Mouse (Mus musculus): ENCODE results near the gene Eef1akmt3.

Eef1akmt3 gene

DNA sequence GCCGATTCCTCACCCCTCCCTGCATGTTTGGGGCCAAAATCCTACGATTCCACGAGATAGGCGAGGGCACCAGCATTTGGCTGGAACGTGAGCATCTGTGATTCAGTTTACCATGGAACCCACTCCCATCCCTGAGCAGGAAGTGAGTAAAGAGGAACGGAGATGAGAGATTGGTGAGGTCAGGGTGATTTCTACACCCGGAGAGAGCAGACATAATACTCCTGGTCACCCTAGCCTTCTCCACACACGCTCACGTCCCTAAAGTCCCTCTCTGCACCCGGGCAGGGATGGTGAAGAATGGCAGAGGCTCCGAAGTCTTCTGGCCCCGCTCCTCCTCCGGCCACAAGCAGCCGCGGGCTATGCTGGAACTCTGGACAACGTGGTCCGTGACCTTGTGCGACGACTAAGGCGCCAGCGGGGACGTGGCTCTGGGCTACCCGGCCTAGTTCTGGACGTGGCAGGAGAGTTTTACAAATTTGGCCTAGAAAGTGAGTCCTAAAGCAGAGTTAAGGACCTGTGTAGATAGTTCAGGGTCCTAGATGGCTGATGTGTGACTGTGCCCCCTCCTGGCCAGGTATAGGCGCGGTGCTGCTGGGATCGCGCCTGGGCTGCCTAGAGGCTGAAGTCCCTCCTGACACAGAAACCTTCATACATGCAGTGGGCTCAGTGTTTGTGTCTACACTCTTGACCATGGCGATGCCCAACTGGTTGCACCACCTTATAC, 8.2 kb upstream of the Eef1akmt3 start:
- no peak for DNase-seq

DNA sequence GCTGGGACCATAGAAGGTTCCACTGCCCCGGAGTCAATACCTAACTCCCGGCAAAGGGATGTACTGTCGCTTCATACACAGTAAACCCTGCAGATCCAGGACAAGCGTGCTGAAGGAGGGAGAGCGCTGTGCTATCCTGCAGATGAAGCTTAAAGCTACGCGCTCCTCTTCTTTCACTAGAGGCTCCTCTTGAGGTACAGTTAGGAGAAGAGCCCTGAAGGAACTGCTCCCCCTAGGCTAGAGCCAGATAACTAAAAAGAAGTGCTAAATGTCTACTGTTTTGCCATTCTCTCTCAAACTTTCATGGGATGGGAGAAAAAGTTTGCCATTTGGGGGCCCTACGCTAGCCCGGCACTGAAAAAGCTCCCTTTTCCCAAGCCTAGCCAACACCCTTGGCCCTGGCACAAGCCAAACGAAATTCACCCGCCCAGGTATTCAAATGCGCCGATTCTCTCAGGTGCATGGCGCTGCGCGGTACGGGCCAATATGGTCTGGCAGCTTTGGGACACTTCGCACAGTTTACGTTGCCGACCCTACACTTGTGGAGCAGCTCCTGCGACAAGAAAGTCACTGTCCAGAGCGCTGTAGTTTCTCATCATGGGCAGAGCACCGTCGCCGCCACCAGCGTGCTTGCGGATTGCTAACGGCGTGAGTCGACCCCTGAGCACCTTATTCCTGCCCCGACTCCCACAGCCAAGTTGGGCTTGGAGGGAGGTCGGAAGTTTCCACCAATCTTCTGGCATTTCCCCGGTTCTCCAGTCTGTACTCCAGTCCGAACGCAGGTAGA, 7.5 kb upstream of the Eef1akmt3 start:
- DNase-seq: no peak

DNA sequence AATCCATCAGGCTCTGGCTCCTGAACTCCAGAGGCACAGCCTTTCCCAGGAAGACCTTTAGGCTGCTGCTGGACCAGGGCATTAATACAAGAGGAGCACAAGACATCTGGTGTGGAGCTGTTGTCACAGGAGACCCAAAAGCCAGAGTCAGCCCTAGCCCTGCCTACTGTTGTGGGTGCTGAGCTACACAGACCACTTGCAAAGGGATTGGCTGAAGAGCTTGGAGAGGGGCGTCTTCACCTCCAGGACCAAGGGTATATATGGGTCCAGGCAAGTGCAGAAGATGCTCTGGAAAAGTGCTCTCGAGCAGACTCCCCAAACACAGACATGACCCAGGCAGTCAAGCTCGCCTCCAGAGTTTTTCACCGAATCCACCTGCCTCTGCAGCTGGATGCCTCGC, 6.6 kb upstream of the Eef1akmt3 start, which contains the start of gene Cyp27b1:
Gene Cyp27b1 (plus strand): TSS at position 297 of the 400 bp plus-strand sequence.
- no peak for DNase-seq

DNA sequence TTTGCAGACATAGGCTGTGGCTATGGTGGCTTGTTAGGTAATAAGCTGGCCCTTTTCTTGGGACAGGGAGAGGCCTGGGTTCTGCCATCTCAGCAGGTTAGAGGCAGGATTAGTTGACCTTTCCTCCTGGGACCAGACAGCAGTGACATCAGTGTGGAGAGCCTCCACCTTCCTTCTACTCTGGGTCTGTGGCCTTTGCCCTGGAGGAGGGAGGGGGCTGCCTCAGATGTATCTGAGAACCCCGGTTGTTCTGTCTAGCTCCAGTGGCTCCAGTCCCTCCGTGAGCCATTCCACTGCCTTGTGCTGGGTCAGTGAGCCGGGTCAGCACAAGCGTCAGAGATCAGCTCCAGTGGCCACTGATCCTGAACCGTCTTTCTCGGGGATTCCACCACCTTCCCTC, 1.9 kb upstream of the Eef1akmt3 start:
- no peak for DNase-seq

DNA sequence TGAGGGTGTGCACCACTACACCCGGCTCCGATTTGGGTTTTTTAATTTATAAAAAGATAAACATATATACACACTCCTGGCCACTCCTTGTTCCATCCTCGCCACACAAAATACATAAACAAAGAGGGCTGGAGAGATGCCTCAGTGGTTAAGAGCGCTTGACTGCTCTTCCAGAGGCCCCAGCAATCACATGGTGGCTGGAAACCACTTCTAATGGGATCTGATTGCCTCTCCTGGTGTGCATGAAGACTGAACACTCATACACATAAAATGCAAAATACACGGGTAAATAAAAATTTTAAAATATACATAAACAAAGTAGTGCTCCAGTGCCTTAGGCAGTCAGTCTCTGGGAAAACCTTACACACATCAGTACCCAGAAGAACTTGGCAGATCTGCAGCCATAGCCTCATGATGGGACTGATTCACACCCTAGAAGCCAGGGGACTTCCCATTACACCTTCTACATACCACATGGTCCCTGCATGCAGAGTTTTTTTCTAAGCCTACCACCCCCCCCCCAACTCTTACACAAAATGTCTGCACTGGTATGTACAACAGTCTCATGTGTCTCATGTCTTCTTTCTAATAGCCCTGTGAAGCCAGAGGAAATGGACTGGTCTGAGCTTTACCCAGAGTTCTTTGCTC, 1.3 kb upstream of the Eef1akmt3 start:
- no peak for DNase-seq

DNA sequence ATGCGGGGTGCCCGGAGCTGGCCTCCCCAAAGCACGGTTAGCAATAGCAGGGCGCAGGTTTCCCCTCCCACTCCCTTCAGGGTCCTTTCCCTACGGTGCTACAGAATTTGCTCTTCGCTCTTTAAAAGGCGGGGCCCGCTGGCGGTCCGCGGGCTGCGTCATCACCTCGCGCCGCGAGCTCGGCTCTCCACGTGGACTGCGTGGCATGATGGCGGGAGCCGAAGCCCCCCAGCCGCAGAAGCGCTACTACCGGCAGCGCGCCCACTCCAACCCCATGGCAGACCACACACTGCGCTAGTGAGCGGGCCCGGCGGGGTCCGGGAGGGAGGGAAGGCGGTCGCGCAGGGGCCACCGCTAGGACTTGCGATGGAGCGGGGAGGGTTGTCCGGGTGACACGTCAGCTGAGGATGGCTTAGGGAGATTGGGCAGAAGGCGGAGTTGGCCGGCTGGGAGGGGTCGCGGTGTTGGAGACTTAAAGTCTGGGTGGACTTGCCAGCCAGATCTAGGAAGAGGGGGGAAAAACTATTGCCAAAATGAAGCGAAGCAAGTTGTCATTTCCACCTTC, 543 bp upstream of the Eef1akmt3 start:
- peak; percentile 94 for DNase-seq

DNA sequence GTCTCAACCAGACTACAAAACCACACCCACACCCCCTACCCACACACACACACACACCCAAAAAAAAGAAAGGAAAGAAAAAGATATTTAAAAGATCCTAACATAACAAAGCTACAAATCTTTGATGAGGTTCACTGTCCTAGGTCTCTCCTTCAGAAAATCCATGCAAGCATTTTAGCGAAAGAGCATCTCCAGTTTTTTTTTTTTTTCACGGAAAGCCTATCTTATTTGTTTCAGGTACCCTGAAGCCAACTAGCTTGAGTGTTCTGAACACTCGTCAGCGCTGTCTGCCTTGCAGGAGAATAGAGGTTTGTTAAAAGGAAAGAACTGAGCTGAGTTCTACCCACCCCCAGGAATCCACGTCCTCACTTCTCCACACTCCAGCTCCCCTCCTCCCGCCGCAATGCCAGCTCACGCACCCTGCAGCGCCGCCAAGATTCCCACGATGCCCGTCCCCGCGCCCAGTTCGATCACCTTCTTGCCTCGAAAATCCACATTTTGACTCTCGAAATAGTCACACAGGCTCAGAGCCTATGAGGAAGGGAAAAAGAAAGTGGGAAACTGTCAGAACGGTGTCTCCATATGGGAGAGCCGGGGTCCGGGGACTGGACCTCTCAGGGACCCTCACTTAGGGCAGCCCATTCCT, 621 bp downstream of the Eef1akmt3 start:
- no peak for DNase-seq

DNA sequence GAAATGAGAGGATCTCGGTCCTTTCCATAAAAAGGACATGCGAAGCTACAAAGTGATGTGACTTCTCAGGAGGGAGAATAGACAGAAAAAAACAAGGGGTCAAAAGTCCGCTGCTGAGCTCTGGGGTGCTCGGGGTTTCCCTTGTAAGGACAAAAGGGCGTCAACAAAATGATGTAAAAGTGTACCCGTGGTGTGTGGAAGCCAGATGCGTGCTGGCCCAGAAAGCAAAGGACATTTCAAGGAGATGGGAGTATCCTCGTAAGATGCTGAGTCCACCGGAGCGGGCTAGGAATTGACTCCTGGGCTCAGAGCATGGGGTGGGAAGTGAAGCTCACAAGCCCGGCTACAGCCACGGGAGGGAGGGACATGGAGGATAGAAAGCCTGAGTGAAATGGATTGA, 3.7 kb downstream of the Eef1akmt3 start:
- no peak for DNase-seq

DNA sequence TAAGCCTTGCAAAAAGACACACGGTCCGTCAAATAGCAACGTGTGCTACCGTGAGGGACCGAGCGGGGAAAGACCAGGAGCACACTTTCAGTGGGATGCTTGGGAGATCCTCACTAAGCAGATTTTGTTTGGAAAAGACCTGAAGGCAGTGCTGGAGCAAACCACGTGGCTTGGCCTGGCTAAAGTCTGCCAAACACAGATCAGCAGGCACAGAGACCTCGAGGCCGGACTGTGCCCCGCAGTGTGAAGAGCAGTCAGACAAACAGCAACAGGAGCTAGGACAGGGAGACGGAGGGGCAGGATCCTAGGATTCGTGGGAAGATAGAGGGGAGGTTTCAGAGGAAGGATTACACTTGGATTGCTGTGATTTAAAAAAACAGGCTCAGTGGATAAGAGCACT, 5.0 kb downstream of the Eef1akmt3 start:
- DNase-seq: no peak

DNA sequence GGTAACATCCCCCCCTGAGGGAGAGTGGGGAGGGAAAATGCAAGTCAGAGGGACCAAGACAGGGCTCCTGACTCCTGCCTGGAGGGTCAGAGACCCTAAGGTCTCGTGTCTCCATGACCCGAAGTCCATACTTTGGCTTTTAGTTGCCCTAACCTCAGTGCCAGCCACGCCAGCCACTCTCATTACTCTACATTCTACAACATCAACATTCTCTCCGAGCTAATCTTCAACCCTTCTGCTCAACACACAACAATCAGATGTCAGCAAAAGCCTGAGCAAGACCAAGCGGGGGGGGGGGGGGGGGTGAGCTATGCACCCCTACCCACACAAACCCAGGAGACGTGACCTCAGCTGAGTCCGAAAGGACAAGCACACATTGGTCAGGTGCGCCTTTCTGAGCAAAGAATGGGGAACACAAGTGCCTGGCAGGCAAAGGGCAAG, 8.0 kb downstream of the Eef1akmt3 start:
- no peak for DNase-seq

DNA sequence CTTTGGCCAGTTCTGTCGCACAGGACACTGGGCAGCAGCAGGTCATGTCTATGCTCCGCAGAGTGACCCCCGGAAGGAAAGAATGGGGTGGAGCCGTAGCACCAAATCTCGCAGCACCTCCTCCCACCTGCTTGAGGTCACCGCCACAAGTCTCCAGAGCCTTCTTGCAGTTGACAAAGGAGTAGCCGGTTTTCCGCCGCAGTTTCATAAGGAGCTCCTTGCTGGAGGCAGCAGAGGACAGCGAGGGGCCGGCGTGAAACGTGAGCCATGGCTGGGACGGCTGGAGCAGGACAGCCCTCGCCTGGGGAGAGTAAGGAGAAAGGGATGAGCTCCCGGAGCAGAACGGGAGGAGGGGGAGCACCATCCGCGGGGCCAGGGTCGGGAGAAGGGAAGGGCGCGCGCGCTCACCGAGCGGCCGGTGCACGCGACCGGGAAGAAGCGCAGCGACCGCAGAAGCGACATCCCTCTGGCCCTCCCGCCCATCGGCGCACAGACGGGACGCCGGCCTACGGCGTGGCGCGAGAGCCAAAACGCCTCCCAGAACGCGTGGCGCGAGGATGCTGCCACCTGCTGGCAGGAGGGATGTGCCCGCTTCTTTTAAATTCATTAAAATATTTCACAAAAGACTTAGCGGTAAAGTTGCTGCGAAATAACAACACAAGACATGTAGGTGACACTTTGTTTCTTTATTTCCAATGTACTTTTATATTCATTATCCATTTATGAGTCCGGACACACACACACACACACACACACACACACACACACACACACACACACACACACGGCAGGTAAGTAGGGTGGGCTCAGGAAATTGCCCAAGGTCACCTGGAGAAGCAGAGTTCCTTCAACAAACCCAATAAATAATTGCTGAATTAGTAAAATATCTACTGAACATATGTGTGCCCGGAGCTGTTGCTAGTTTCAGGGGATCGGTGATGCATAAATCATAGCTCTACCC, 10.7 kb downstream of the Eef1akmt3 start, which contains the start of gene Tsfm:
Gene Tsfm (minus strand): TSS at position 505 of the 961 bp plus-strand sequence.
- DNase-seq: peak; percentile 97

DNA sequence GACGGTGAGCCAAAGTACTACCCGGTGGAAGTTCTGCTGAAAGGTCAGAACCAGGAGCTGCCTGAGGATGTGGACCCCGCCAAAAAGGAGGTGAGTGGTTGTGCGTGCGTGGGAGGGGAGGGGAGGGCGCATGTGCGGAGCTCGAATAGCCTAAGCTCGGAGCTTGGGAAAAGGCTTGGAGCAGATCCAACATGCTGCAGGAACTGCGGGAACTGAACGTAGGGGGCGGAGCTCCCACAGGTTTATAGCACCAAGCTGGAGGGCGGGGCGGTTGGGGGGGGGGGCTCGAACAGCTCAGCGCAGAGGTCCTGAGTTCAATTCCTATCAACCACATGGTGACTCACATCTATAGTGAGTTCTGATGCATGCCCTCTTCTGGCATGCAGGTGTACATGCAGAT, 22.9 kb downstream of the Eef1akmt3 start:
- DNase-seq: no peak

DNA sequence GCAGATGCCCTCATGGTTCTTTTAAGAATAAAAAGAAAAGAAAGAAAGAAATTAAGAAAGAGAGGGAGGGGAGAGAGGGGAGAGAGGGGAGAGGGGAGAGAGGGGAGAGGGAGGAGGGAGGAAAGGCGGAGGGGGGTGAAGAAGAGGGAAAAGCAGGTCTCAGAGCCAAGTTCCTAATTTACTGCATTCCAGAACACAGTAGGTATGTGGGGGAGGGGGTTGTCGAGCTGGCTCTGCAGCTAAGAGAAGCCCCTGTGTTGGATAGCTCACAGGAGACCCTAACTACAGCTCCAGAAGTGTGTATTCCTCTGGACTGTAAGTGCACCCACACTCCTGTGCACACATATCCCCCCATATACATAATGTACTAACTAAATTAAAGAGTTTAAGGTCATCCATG, 24.2 kb downstream of the Eef1akmt3 start:
- DNase-seq: peak; percentile 13

DNA sequence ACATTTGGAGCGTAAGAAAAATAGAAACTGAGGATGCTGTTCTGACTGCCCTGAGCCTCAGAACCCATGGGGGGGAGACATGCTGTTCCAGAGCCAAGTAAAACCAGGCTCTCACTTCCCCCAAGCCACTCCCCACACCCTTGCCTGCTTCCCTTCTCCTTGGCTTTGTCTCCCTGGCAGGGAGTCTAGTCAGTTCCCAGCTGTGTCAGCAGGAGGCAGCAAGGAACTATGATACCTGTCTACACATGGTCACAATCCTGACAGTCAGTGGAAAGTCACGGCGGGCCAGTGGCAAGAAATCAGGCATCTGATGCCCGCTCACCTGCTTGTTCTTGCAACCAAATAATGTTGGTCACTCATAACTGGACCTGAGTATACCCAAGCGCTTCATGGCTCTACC, 24.8 kb downstream of the Eef1akmt3 start:
- DNase-seq: peak; percentile 35

DNA sequence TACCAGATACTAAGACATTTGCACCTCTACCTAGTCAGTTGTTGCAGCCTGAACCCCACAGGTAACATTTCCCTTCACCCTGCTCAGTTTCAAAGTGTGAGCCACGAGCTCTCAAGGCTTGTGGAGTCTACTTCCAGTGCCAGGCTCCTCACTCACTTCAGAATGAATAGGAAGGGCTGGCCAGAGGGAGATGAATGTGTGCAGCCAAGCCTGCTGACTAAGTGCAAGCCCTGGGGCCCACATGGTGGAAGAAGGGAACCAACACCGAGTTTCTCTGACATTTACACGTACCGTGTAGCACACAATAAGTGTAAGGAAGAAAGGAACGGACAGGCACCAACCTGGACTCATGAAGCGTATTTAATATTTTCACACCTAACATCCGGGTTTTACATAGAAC, 37.5 kb downstream of the Eef1akmt3 start:
- DNase-seq: no peak

DNA sequence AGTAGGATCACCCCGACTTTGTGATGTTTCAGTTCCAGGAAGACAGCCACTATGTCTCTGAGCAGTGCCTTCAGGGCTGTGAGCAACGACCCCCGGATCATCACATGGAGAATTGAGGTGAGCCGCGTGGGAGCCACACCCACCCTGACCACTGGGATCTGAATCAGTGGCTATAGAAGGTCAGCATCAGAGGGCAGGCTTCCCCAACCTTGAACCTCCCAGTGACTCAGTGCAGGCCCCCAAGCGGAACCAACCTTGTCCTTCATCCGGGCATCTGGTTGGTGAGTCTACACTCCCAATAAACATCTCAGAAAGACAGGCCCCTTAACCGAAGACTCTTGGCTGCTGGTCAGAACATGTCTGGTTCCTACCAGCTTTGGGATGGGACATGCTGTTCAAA, 38.0 kb downstream of the Eef1akmt3 start:
- DNase-seq: no peak

DNA sequence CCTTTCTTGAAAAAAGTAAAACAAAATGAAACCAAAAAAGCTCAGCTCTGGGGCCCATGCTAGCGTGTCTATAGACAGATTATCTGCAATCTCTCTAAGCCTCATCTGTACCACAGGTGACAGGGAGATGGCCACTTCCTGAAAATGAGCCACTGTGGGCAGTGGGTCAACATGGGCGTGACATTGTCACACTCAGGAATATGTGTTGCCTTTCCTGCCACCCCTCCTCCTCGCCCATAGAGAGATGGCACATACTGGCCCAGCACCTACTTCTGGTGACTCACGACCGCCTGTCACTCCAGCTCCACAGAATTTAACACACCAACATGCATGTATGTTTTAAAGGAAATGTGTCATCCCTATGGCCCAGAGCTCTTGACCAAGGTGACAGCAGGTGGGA, 38.5 kb downstream of the Eef1akmt3 start:
- no peak for DNase-seq

DNA sequence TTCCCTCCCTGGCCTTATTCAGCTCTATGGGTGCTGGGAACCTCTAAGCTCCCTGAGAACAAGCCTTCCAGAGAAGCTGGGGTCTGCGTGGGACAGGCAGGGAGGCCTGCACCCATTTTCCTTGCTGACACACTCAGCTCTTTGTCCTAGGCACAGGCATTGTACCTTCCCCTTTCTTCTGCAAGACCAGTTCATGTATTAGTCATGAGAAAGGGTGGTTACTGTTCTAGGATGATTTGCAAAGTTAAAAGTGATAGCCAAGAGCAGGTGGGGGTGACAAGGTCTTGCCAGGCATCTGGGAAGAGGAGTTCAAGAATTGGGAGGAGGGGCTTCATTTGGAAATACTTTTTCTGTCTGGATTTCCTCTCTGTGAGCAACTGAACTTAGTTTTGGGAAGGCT, 39.3 kb downstream of the Eef1akmt3 start:
- no peak for DNase-seq

DNA sequence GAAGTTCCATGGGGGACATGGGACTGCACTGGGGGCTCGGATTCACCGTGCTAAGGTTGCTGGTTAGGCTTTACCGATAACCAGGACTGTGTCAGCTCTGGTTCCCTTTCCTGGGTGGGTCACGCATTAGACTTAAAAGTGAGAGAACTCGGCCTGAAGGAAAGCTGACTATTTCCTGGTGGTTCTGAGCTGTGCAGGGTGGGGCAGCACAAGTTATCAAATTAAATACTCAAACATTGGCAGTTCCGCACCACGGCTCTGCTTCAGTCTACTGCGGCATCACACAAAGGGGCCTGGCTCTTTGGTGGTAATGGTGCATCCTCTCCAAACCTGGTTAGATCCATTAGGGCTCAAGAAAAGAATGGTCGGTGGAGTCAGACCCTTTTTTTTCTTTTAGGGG, 40.0 kb downstream of the Eef1akmt3 start:
- DNase-seq: no peak

DNA sequence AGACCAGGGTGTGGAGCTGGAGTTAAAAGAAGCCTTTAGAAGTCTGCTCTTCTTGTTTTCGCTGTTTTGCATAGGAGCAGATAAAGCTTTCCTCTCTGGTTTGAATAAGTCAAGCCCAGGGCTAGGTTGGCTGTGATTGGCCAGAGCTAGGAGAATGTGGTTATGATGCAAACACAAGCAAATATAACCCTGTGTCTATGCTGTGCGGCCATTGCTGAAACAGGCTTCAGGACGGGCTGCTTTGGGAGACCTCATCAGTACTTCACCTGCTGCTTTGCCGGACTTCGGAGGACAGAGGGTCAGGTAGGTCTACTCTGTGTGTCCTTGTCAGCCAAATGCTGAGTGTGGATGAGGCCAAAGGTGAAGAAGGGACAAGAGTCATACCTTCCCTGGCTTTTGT, 40.8 kb downstream of the Eef1akmt3 start, which contains the start of gene Avil:
Gene Avil (plus strand): TSS at position 181 of the 400 bp plus-strand sequence.
- no peak for DNase-seq

DNA sequence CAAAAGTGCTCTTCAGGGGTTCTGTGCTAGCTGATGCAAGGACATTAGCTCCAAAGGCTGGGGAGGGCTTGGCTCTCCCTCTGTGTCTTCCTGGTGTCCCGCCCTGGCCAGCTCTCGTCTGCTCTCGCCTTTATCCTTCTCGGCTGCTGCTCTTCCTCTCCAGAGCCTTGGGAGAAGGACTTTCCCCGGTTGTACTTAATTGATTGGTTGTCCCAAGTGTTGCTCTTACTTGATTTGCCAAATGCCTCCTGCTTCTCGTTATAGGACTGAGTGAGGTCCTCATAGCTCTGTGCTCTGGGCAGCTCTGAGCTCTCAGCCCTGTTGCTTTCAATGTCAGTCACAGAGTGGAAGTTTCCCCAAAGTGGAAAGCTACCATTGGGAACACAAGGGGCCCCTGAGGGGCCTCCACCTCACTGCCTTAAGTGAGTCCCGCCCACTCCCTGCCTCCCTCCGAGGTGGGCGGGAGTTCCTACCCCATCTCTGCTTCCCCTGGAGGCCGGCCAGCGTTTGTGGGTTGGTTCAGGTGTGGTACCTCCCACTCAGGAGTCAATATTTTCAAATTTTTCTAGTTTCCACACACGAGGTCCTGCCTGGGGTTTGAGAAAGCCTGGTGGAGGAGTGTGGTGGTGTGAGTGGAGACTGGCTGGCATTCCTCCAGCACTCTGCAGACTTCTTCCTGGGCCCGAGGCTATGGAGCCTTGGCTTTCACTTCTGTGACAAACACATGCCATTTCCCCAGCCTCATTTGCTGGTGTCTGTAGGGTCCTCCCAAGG, 43.8 kb downstream of the Eef1akmt3 start:
- no peak for DNase-seq

Measured in embryo, embryonic 11 days (tissue).